Mouse (Mus musculus) forebrain, embryonic 11.5 days (tissue): ENCODE measurements at regions not wholly inside any gene's neighbourhood (a gene's known extent, or its start where the extent isn't known, plus 50 kb on each side); places are given as distances from the start of the nearest gene placed in this dataset.

ENCODE experiments used
- ATAC-seq: fragments of 200-750 bp; cut with Nextera tagmentation; replicated peaks from 2 replicates; pipeline ENCODE4 v1.8.0; 2017; ENCODE audit warnings: moderate TSS enrichment; ENCODE audit not compliant: low FRiP score
- DNase-seq: peaks from one replicate; pipeline ENCODE4 v3.0.0-alpha.2; 2017; ENCODE audit warnings: low spot score
- H3K27ac ChIP-seq: fragments of 300-500 bp; sonication (generic); 2 replicates; pipeline ENCODE4 v1.5.1; 2014; ENCODE audit warnings: low read depth, low read length
- H3K27me3 ChIP-seq: fragments of 300-500 bp; sonication (generic); 2 replicates; pipeline ENCODE4 v1.6.1; 2014; ENCODE audit warnings: mild to moderate bottlenecking, low read length, mixed read lengths; ENCODE audit not compliant: control insufficient read depth, insufficient read depth
- H3K36me3 ChIP-seq: fragments of 300-500 bp; sonication (generic); 2 replicates; pipeline ENCODE4 v1.6.1; 2014; ENCODE audit warnings: mild to moderate bottlenecking, low read length, moderate library complexity, mixed read lengths; ENCODE audit not compliant: control insufficient read depth, insufficient read depth
- H3K4me1 ChIP-seq: fragments of 300-500 bp; sonication (generic); replicated peaks from 2 replicates; pipeline ENCODE4 v1.6.1; 2014; ENCODE audit warnings: low read length, mixed read lengths; ENCODE audit not compliant: control insufficient read depth, insufficient read depth
- H3K4me2 ChIP-seq: fragments of 300-500 bp; sonication (generic); 2 replicates; pipeline ENCODE4 v1.6.1; 2014; ENCODE audit warnings: low read depth, mild to moderate bottlenecking, low read length, moderate library complexity, mixed read lengths; ENCODE audit not compliant: severe bottlenecking
- H3K4me3 ChIP-seq: fragments of 300-500 bp; sonication (generic); 2 replicates; pipeline ENCODE4 v1.5.1; 2014; ENCODE audit warnings: low read depth, low read length
- H3K9ac ChIP-seq: fragments of 300-500 bp; sonication (generic); 2 replicates; pipeline ENCODE4 v1.6.1; 2014; ENCODE audit warnings: low read length
- H3K9me3 ChIP-seq: fragments of 300-500 bp; sonication (generic); 2 replicates; pipeline ENCODE4 v1.6.1; 2016; ENCODE audit warnings: low read length, mixed read lengths; ENCODE audit not compliant: control insufficient read depth
- WGBS: fragments of 180-500 bp; shearing (Covaris S2); extraction: QIAGEN DNeasy Blood & Tissue Kit; methylation state at CpG from one replicate; pipeline ENCODE4 v1.1.7; 2014; 5-methylcytosine and 5-hydroxymethylcytosine counted together

GRCm38 (mm10) chr12:52453890-52454289 lies 49.9 kb upstream of the Arhgap5 start:
- Histone ChIP-seq H3K9me3 (no peaks in the 10 kb centered on the region; the same call in 1 of the 2 replicates), H3K9ac (no peak overlapping the region), H3K27me3 (no peaks in the 10 kb centered on the region), H3K27ac (no peak overlapping the region), H3K4me3 (no peak overlapping the region), H3K4me2 (no peak overlapping the region), H3K36me3 (no peaks in the 10 kb centered on the region), H3K4me1 (no peaks in the 10 kb centered on the region)
- DNase-seq, result no peak
- 93% methylated on average over 5 of the region's 5 CpGs for WGBS
- no peak for ATAC-seq
